Mouse (Mus musculus) cerebellum, adult 2 months (tissue): Measurements from ENCODE around the gene Cdc42bpa.

Experiments
- CTCF ChIP-seq: fragments of 200-500 bp; IDR thresholded peaks from 2 replicates; pipeline ENCODE4 v1.5.1; 2011; ENCODE audit warnings: low read depth, mild to moderate bottlenecking, control low read depth, low read length, moderate library complexity, borderline replicate concordance; ENCODE audit not compliant: insufficient read depth
- POLR2A ChIP-seq: fragments of 200-500 bp; IDR thresholded peaks from 2 replicates; pipeline ENCODE4 v1.6.1; 2011; ENCODE audit warnings: low read length, control low read depth, borderline replicate concordance; ENCODE audit not compliant: insufficient read depth

DNA sequence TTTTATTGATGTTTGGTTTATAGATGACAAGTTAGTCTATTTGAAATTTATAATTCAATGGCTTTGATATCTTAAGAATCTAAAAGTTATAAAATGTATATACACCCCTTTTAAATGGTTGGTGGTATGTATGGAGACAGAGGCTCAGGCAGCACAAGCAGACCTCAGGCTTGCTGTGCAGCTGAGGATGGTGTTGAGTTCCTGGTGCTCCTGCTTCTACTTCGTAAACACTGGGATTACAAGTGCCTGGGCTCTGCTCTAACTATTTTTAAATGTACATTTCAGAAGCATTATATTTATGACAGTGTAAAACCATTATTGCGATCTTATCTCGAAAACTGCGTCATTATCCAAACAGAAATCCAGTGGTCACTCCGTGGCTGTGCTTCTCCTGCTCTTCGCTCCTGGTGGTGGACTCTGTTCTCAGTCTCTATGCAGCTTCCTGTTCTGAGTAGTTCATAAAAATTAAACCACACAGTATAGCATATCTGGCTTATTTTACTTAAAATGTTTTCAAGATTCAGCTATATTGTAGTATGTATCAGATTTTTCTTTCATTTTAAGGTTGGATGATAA, 31.5 kb downstream of the Cdc42bpa start:
- TF ChIP-seq POLR2A = no peak
- no peak for TF ChIP-seq CTCF
